Mouse (Mus musculus): ENCODE results near the gene Ptpn5.

DNA sequence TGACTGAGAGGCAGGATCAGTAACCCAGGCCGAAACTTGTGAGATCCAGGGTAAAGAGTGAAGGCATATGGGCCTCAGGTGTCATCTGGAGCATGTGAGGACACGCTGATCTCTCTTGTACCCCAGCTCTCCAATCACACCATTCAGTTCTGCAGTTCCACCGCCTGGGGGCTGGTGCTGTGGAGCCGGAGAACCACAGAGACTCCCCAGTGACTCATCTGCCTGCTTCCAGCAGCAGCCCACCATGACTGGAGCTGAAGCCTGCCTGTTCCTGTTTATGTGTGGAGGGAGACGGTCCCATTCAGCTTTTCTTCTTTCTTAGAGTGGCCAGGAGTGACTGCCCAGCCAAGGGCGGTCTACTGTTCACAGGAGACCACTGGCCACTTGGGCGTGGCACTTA, 35.4 kb downstream of the Ptpn5 start:
- no peak for TF ChIP-seq GATA1 (IDR thresholded peaks at IDR 0.05; ENCODE audit: low read length)
- no peak for TF ChIP-seq TAL1 (IDR thresholded peaks at IDR 0.05; ENCODE audit: low read length)

All from erythroblast, embryonic 14.5 days (primary cell).